Mouse (Mus musculus): Measurements from ENCODE around the gene Olfr402. TPM values are rescaled to one million over a fixed set of nuclear protein-coding genes. Genes with fewer than 3 reads are reported as not detected.

The Olfr402 gene
- not detected in 2 replicates for polyA plus RNA-seq (2012; rRNA removed)

DNA sequence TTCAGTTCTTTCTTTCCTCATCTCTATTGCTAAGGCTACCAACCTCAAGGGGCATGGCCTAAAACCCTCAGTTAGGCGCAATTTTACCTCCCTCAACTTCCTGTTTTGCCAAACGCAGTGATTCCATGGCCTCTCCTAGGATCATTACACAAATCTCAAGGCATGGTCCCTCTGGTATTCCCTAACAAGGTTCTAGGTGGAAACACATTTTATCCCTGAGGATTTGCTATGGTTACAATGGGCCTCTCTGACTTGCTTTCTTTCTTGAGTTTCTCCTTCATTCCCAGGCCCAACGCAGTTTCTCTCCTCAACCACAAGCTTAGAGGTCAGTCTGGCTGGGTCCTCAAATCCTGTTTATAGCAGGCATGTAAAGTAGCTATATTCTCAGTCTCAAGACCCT, at the start of gene Olfr402:
Gene Olfr402, plus strand, starts transcription at position 301 of the 400 bp plus-strand sequence.

DNA sequence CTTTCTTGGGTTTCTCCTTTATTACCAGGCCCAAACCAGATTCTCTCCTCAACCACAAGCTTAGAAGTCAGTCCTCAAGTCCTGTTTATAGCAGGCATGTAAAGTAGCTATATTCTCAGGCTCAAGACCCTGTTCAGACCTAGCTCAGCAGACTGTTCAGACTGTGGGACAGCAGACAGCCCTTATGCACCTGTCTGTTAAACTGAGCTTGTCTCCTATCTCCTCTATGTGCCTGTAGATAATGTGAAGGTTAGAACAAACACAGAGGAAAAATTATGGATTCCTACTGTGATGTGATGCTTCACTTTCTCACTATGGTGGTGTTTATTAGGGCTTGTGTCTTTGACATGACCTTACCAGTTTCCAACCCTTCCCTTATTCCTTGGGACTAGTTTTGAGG, 39.9 kb upstream of the Olfr402 start, which contains the start of gene Olfr401:
Gene Olfr401, plus strand, starts transcription at position 301 of the 400 bp plus-strand sequence.

DNA sequence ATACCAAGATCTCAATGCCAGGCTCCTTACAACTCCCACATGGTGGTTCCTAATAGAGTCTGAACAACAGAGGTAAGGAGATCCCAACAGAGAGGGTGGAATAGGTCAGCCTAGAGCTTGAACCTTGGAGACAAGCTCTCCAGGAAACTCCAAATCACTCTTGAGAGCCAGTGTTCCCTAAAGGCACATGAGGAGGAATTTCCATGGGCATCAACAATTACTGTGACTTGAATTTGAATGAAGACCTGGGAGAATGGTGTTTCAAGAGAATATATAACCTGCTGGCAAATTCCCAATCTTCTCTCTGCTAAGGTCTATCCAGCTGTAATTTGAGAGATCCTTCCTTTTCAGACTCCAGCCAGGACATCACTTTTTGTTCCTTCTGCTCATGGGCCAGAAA, 32.6 kb downstream of the Olfr402 start, which contains the start of gene Olfr403:
Gene Olfr403, plus strand, starts transcription at position 301 of the 400 bp plus-strand sequence.

Other genes with a start within 250 kb of the Olfr402 start
- not detected in 2 replicates for gene Olfr395, start 244.2 kb upstream of the Olfr402 start, polyA plus RNA-seq (2012; rRNA removed)
- gene Olfr23, start 216.9 kb upstream of the Olfr402 start, polyA plus RNA-seq (2012; rRNA removed) = not detected in 2 replicates
- not detected in 2 replicates for gene Olfr397, start 192.7 kb upstream of the Olfr402 start, polyA plus RNA-seq (2012; rRNA removed)
- not detected in 2 replicates for gene Olfr398, start 163.1 kb upstream of the Olfr402 start, polyA plus RNA-seq (2012; rRNA removed)
- gene Olfr139, start 97.0 kb upstream of the Olfr402 start, polyA plus RNA-seq (2012; rRNA removed) = not detected in 2 replicates
- gene Olfr399, start 96.9 kb upstream of the Olfr402 start, polyA plus RNA-seq (2012; rRNA removed) = not detected in 2 replicates
- gene Zfp616, start 83.6 kb upstream of the Olfr402 start, polyA plus RNA-seq (2012; rRNA removed) = not detected in 2 replicates
- gene Olfr401, start 39.8 kb upstream of the Olfr402 start, polyA plus RNA-seq (2012; rRNA removed) = not detected in 2 replicates
- gene Olfr403, start 32.7 kb downstream of the Olfr402 start, polyA plus RNA-seq (2012; rRNA removed) = not detected in 2 replicates
- not detected in 2 replicates for gene Olfr43, start 57.9 kb downstream of the Olfr402 start, polyA plus RNA-seq (2012; rRNA removed)
- not detected in 2 replicates for gene Olfr406, start 106.3 kb downstream of the Olfr402 start, polyA plus RNA-seq (2012; rRNA removed)
- gene Olfr59, start 130.2 kb downstream of the Olfr402 start, polyA plus RNA-seq (2012; rRNA removed) = not detected in 2 replicates
- not detected in 2 replicates for gene Olfr410, start 184.5 kb downstream of the Olfr402 start, polyA plus RNA-seq (2012; rRNA removed)
- gene Olfr411, start 199.1 kb downstream of the Olfr402 start, polyA plus RNA-seq (2012; rRNA removed) = not detected in 2 replicates
- not detected in 2 replicates for gene Olfr412, start 208.5 kb downstream of the Olfr402 start, polyA plus RNA-seq (2012; rRNA removed)